Mouse (Mus musculus): Measurements from ENCODE around the gene Rnf8. TPM values are rescaled to one million over a fixed set of nuclear protein-coding genes. Genes with fewer than 3 reads are reported as not detected.
A peak's percentile ranks its signal among the peaks of the same experiment; 100 is the strongest.

Gene Rnf8
- polyA plus RNA-seq, 1 experiment from 2014 or later = 63.7 TPM

- Histone ChIP-seq H3K4me1 (ENCODE audit: control insufficient read depth, insufficient read depth, low read length) (peaks cover 20% of the 10 kb centered on the region), H3K36me3 (ENCODE audit: control insufficient read depth, insufficient read depth, low read length) (peaks cover 13% of the 10 kb centered on the region; the same call in 1 of the 2 replicates), H3K4me3 (replicated peaks; ENCODE audit: low read length) (no peak overlapping the region), H3K9ac (ENCODE audit: low read length) (no peak overlapping the region), H3K9me3 (replicated peaks; ENCODE audit: control insufficient read depth, low read length) (no peaks in the 10 kb centered on the region), H3K27me3 (ENCODE audit: control insufficient read depth, insufficient read depth, low read length) (no peaks in the 10 kb centered on the region), H3K4me2 (ENCODE audit: low read depth, low read length) (no peak overlapping the region), H3K27ac (ENCODE audit: low read length) (peak overlapping the region; percentile 63; the same call in 1 of the 2 replicates)
- WGBS = 82% methylated on average over 2 of the region's 2 CpGs
- ATAC-seq (ENCODE audit: insufficient read depth, low FRiP score) = no peak
Measured at GRCm38 (mm10) chr17:29680921-29681320, 66.3 kb downstream of the Rnf8 start.

- Histone ChIP-seq H3K27ac (ENCODE audit: low read length) (no peak overlapping the region), H3K4me3 (replicated peaks; ENCODE audit: low read length) (no peak overlapping the region), H3K9me3 (replicated peaks; ENCODE audit: control insufficient read depth, low read length) (no peaks in the 10 kb centered on the region), H3K4me1 (ENCODE audit: control insufficient read depth, insufficient read depth, low read length) (peaks cover 20% of the 10 kb centered on the region), H3K4me2 (ENCODE audit: low read depth, low read length) (no peak overlapping the region), H3K27me3 (ENCODE audit: control insufficient read depth, insufficient read depth, low read length) (no peaks in the 10 kb centered on the region), H3K9ac (ENCODE audit: low read length) (no peak overlapping the region), H3K36me3 (ENCODE audit: control insufficient read depth, insufficient read depth, low read length) (peaks cover 11% of the 10 kb centered on the region; the same call in 1 of the 2 replicates)
- ATAC-seq (ENCODE audit: insufficient read depth, low FRiP score) = no peak
- WGBS = 91% methylated on average over 9 of the region's 9 CpGs
Measured at GRCm38 (mm10) chr17:29681669-29682068, 67.1 kb downstream of the Rnf8 start.

- peaks cover 20% of the 10 kb centered on the region for H3K4me1 ChIP-seq (ENCODE audit: control insufficient read depth, insufficient read depth, low read length)
- H3K36me3 ChIP-seq (ENCODE audit: control insufficient read depth, insufficient read depth, low read length) = peaks cover 11% of the 10 kb centered on the region; the same call in 1 of the 2 replicates
- H3K9ac ChIP-seq (ENCODE audit: low read length) = no peak overlapping the region
- no peak for ATAC-seq (ENCODE audit: insufficient read depth, low FRiP score)
- H3K27ac ChIP-seq (ENCODE audit: low read length) = no peak overlapping the region
- 86% methylated on average over 7 of the region's 7 CpGs for WGBS
- H3K27me3 ChIP-seq (ENCODE audit: control insufficient read depth, insufficient read depth, low read length) = no peaks in the 10 kb centered on the region
- H3K4me3 ChIP-seq (replicated peaks; ENCODE audit: low read length) = no peak overlapping the region
- H3K9me3 ChIP-seq (replicated peaks; ENCODE audit: control insufficient read depth, low read length) = no peaks in the 10 kb centered on the region
- no peak overlapping the region for H3K4me2 ChIP-seq (ENCODE audit: low read depth, low read length)
Measured at GRCm38 (mm10) chr17:29682261-29682660, 67.7 kb downstream of the Rnf8 start.

- H3K27me3 ChIP-seq (ENCODE audit: control insufficient read depth, insufficient read depth, low read length) = no peaks in the 10 kb centered on the region
- H3K4me1 ChIP-seq (ENCODE audit: control insufficient read depth, insufficient read depth, low read length) = peaks cover 20% of the 10 kb centered on the region
- H3K9ac ChIP-seq (ENCODE audit: low read length) = no peak overlapping the region
- H3K27ac ChIP-seq (ENCODE audit: low read length) = peak overlapping the region; percentile 37; the same call in 1 of the 2 replicates
- no peak for ATAC-seq (ENCODE audit: insufficient read depth, low FRiP score)
- H3K4me2 ChIP-seq (ENCODE audit: low read depth, low read length) = no peak overlapping the region
- no peak overlapping the region for H3K4me3 ChIP-seq (replicated peaks; ENCODE audit: low read length)
- peaks cover 4% of the 10 kb centered on the region; the same call in 1 of the 2 replicates for H3K36me3 ChIP-seq (ENCODE audit: control insufficient read depth, insufficient read depth, low read length)
- H3K9me3 ChIP-seq (replicated peaks; ENCODE audit: control insufficient read depth, low read length) = no peaks in the 10 kb centered on the region
- WGBS = 62% methylated on average over 2 of the region's 2 CpGs
Measured at GRCm38 (mm10) chr17:29683127-29683526, 68.5 kb downstream of the Rnf8 start.

- ATAC-seq (ENCODE audit: insufficient read depth, low FRiP score) = no peak
- Histone ChIP-seq H3K4me3 (replicated peaks; ENCODE audit: low read length) (no peak overlapping the region), H3K27me3 (ENCODE audit: control insufficient read depth, insufficient read depth, low read length) (no peaks in the 10 kb centered on the region), H3K27ac (ENCODE audit: low read length) (no peak overlapping the region), H3K9ac (ENCODE audit: low read length) (no peak overlapping the region), H3K4me1 (ENCODE audit: control insufficient read depth, insufficient read depth, low read length) (peaks cover 16% of the 10 kb centered on the region), H3K36me3 (ENCODE audit: control insufficient read depth, insufficient read depth, low read length) (peaks cover 8% of the 10 kb centered on the region; the same call in 1 of the 2 replicates), H3K9me3 (replicated peaks; ENCODE audit: control insufficient read depth, low read length) (no peaks in the 10 kb centered on the region), H3K4me2 (ENCODE audit: low read depth, low read length) (no peak overlapping the region)
- WGBS = 84% methylated on average over 4 of the region's 4 CpGs
Measured at GRCm38 (mm10) chr17:29684275-29684674, 69.7 kb downstream of the Rnf8 start.

GRCm38 (mm10) chr17:29686771-29687170, 72.2 kb downstream of the Rnf8 start:
- no peaks in the 10 kb centered on the region for H3K4me1 ChIP-seq (ENCODE audit: control insufficient read depth, insufficient read depth, low read length)
- no peaks in the 10 kb centered on the region for H3K9me3 ChIP-seq (replicated peaks; ENCODE audit: control insufficient read depth, low read length)
- H3K4me3 ChIP-seq (replicated peaks; ENCODE audit: low read length) = no peak overlapping the region
- no peak overlapping the region for H3K9ac ChIP-seq (ENCODE audit: low read length)
- H3K27me3 ChIP-seq (ENCODE audit: control insufficient read depth, insufficient read depth, low read length) = no peaks in the 10 kb centered on the region
- 93% methylated on average over 5 of the region's 5 CpGs for WGBS
- H3K27ac ChIP-seq (ENCODE audit: low read length) = no peak overlapping the region
- no peak for ATAC-seq (ENCODE audit: insufficient read depth, low FRiP score)
- peaks cover 11% of the 10 kb centered on the region; the same call in 1 of the 2 replicates for H3K36me3 ChIP-seq (ENCODE audit: control insufficient read depth, insufficient read depth, low read length)
- no peak overlapping the region for H3K4me2 ChIP-seq (ENCODE audit: low read depth, low read length)

- H3K27ac ChIP-seq (ENCODE audit: low read length) = no peak overlapping the region
- H3K36me3 ChIP-seq (ENCODE audit: control insufficient read depth, insufficient read depth, low read length) = peaks cover 9% of the 10 kb centered on the region; the same call in 1 of the 2 replicates
- H3K9me3 ChIP-seq (replicated peaks; ENCODE audit: control insufficient read depth, low read length) = no peaks in the 10 kb centered on the region
- H3K4me1 ChIP-seq (ENCODE audit: control insufficient read depth, insufficient read depth, low read length) = no peaks in the 10 kb centered on the region
- 90% methylated on average over 6 of the region's 6 CpGs for WGBS
- no peak overlapping the region for H3K4me2 ChIP-seq (ENCODE audit: low read depth, low read length)
- ATAC-seq (ENCODE audit: insufficient read depth, low FRiP score) = no peak
- H3K9ac ChIP-seq (ENCODE audit: low read length) = no peak overlapping the region
- no peaks in the 10 kb centered on the region for H3K27me3 ChIP-seq (ENCODE audit: control insufficient read depth, insufficient read depth, low read length)
- no peak overlapping the region for H3K4me3 ChIP-seq (replicated peaks; ENCODE audit: low read length)
Measured at GRCm38 (mm10) chr17:29687373-29687772, 72.8 kb downstream of the Rnf8 start.

- H3K4me2 ChIP-seq (ENCODE audit: low read depth, low read length) = no peak overlapping the region
- H3K27ac ChIP-seq (ENCODE audit: low read length) = no peak overlapping the region
- 92% methylated on average over 10 of the region's 10 CpGs for WGBS
- H3K36me3 ChIP-seq (ENCODE audit: control insufficient read depth, insufficient read depth, low read length) = peaks cover 9% of the 10 kb centered on the region; the same call in 1 of the 2 replicates
- no peak overlapping the region for H3K9ac ChIP-seq (ENCODE audit: low read length)
- no peak for ATAC-seq (ENCODE audit: insufficient read depth, low FRiP score)
- H3K4me3 ChIP-seq (replicated peaks; ENCODE audit: low read length) = no peak overlapping the region
- no peaks in the 10 kb centered on the region for H3K4me1 ChIP-seq (ENCODE audit: control insufficient read depth, insufficient read depth, low read length)
- no peaks in the 10 kb centered on the region for H3K9me3 ChIP-seq (replicated peaks; ENCODE audit: control insufficient read depth, low read length)
- H3K27me3 ChIP-seq (ENCODE audit: control insufficient read depth, insufficient read depth, low read length) = no peaks in the 10 kb centered on the region
Measured at GRCm38 (mm10) chr17:29688610-29689009, 74.0 kb downstream of the Rnf8 start.

- Histone ChIP-seq H3K27me3 (ENCODE audit: control insufficient read depth, insufficient read depth, low read length) (no peaks in the 10 kb centered on the region), H3K36me3 (ENCODE audit: control insufficient read depth, insufficient read depth, low read length) (peaks cover 11% of the 10 kb centered on the region; the same call in 1 of the 2 replicates), H3K27ac (ENCODE audit: low read length) (no peak overlapping the region), H3K4me3 (replicated peaks; ENCODE audit: low read length) (no peak overlapping the region), H3K9me3 (replicated peaks; ENCODE audit: control insufficient read depth, low read length) (no peaks in the 10 kb centered on the region), H3K4me2 (ENCODE audit: low read depth, low read length) (no peak overlapping the region), H3K9ac (ENCODE audit: low read length) (no peak overlapping the region), H3K4me1 (ENCODE audit: control insufficient read depth, insufficient read depth, low read length) (no peaks in the 10 kb centered on the region)
- ATAC-seq (ENCODE audit: insufficient read depth, low FRiP score) = no peak
- 80% methylated on average over 6 of the region's 6 CpGs for WGBS
Measured at GRCm38 (mm10) chr17:29690257-29690656, 75.7 kb downstream of the Rnf8 start.

Measured in stomach, embryonic 16.5 days (tissue).